Mouse (Mus musculus): ENCODE data around the gene Plac9b. TPM values are rescaled to one million over a fixed set of nuclear protein-coding genes. Genes with fewer than 3 reads are reported as not detected.
"Not testable (repeated sequence)": the region's sequence is repeated elsewhere in the genome, so short reads cannot be mapped to it uniquely, and the experiment has no call there.

The Plac9b gene
- 0.57 and 1.6 TPM in 2 replicates for polyA plus RNA-seq (2014; fragmentation: Nextera tagmentation; extraction: Ambion mirVana)

- H3K4me3 ChIP-seq (ENCODE audit: low read depth, low read length); DNase-seq (ENCODE audit: low spot score): not testable (repeated sequence)
Measured at GRCm38 (mm10) chr14:26182380-26182779, at the start of gene Plac9b. Plac9b (minus strand) TSS chr14:26182480.

GRCm38 (mm10) chr14:26216233-26217000, 34.1 kb upstream of the Plac9b start:
- ATAC-seq (replicated peaks; ENCODE audit: low FRiP score); H3K4me3 ChIP-seq (ENCODE audit: low read depth, low read length); H3K4me2 ChIP-seq (ENCODE audit: low read depth, low read length, severe bottlenecking); H3K4me1 ChIP-seq (replicated peaks; ENCODE audit: control insufficient read depth, insufficient read depth, low read length); DNase-seq (ENCODE audit: low spot score); H3K27ac ChIP-seq (ENCODE audit: low read depth, low read length); H3K27me3 ChIP-seq (ENCODE audit: control insufficient read depth, insufficient read depth, low read length); H3K9me3 ChIP-seq (ENCODE audit: control insufficient read depth, low read length); H3K36me3 ChIP-seq (ENCODE audit: control insufficient read depth, insufficient read depth, low read length); H3K9ac ChIP-seq (ENCODE audit: low read length): not testable (repeated sequence)
- no CpG with 5 or more reads among the region's 5 CpGs for WGBS

More at GRCm38 (mm10) chr14:26182380-26182779, at the start of gene Plac9b:
- not testable (repeated sequence) for H3K9ac ChIP-seq (ENCODE audit: low read length); ATAC-seq (replicated peaks; ENCODE audit: low FRiP score); H3K4me1 ChIP-seq (replicated peaks; ENCODE audit: control insufficient read depth, insufficient read depth, low read length); H3K9me3 ChIP-seq (ENCODE audit: control insufficient read depth, low read length); H3K4me2 ChIP-seq (ENCODE audit: low read depth, low read length, severe bottlenecking); H3K36me3 ChIP-seq (ENCODE audit: control insufficient read depth, insufficient read depth, low read length); H3K27ac ChIP-seq (ENCODE audit: low read depth, low read length); H3K27me3 ChIP-seq (ENCODE audit: control insufficient read depth, insufficient read depth, low read length)
- no CpG with 5 or more reads among the region's 10 CpGs for WGBS

GRCm38 (mm10) chr14:26206926-26207247, 24.6 kb upstream of the Plac9b start, which contains the start of gene Tmem254b:
Tmem254b (minus strand) TSS chr14:26207041.
- H3K4me3 ChIP-seq (ENCODE audit: low read depth, low read length); H3K9me3 ChIP-seq (ENCODE audit: control insufficient read depth, low read length); H3K4me1 ChIP-seq (replicated peaks; ENCODE audit: control insufficient read depth, insufficient read depth, low read length); H3K27me3 ChIP-seq (ENCODE audit: control insufficient read depth, insufficient read depth, low read length); H3K4me2 ChIP-seq (ENCODE audit: low read depth, low read length, severe bottlenecking); H3K36me3 ChIP-seq (ENCODE audit: control insufficient read depth, insufficient read depth, low read length); DNase-seq (ENCODE audit: low spot score); H3K9ac ChIP-seq (ENCODE audit: low read length); H3K27ac ChIP-seq (ENCODE audit: low read depth, low read length); ATAC-seq (replicated peaks; ENCODE audit: low FRiP score): not testable (repeated sequence)
- no CpG with 5 or more reads among the region's 10 CpGs for WGBS

DNA sequence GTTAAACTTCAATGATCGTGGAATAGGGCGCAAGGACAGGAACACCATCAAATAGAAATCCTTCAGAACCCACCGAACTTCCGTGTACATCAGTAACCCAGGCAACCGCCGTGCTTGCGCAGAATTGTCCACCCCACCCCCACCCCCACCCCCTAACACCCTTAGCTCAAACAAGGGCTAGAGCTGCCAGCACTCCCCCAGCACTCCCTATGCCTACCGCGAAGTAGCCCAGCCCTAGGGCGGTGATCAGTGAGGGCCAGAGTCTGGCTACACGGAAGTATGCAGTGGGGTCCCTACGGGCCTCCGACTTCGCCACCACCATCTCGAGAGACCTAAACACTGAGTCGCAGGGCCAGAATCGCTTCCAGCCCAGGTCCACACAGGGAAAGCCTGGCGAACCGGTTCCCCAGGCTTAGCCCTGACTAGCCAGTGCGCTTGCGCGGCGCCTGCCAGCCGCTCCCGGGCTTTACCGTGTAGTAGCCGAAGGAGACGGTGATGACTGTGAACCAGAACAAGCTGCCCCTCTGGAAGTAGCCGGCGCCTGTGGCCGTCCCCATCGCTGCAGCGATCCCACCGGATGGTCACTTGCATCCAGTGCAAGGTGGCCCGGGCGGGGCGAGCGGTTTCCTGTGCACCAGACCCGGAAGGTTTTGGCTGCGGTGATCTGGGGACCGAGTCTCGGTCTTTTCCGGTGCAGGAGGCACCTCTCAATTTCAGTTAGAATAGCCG, 24.1 kb upstream of the Plac9b start:
- peak; percentile 75 for ATAC-seq (replicated peaks; ENCODE audit: low FRiP score)
- WGBS = no CpG with 5 or more reads among the region's 44 CpGs

DNA sequence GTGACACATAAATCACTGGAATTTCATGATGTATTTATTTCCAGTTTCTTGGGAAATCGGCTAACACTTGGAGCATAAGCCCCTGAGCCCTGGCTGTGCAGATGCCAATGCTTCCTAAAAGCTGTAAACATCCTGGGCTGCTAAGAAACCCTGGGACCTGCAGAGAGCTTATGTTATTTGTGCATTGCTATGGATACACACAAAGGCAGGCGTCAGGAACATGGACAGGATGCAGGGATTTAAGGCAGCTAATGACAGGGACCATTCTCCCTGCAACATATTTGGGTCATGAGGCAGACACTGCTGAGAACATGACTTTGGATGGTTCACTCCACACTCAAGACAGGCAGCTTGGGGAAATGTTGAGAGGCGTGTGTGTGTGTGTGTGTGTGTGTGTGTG, 15.6 kb upstream of the Plac9b start:
- not testable (repeated sequence) for H3K9ac ChIP-seq (ENCODE audit: low read length); DNase-seq (ENCODE audit: low spot score); H3K4me1 ChIP-seq (replicated peaks; ENCODE audit: control insufficient read depth, insufficient read depth, low read length); H3K9me3 ChIP-seq (ENCODE audit: control insufficient read depth, low read length); H3K36me3 ChIP-seq (ENCODE audit: control insufficient read depth, insufficient read depth, low read length); H3K4me2 ChIP-seq (ENCODE audit: low read depth, low read length, severe bottlenecking); H3K27me3 ChIP-seq (ENCODE audit: control insufficient read depth, insufficient read depth, low read length); H3K4me3 ChIP-seq (ENCODE audit: low read depth, low read length); H3K27ac ChIP-seq (ENCODE audit: low read depth, low read length); ATAC-seq (replicated peaks; ENCODE audit: low FRiP score)
- WGBS = no CpG with 5 or more reads among the region's 3 CpGs

More for the DNA sequence above, 24.1 kb upstream of the Plac9b start:
- not testable (repeated sequence) for H3K36me3 ChIP-seq (ENCODE audit: control insufficient read depth, insufficient read depth, low read length); H3K4me1 ChIP-seq (replicated peaks; ENCODE audit: control insufficient read depth, insufficient read depth, low read length); H3K27me3 ChIP-seq (ENCODE audit: control insufficient read depth, insufficient read depth, low read length); H3K4me2 ChIP-seq (ENCODE audit: low read depth, low read length, severe bottlenecking); H3K9me3 ChIP-seq (ENCODE audit: control insufficient read depth, low read length); H3K27ac ChIP-seq (ENCODE audit: low read depth, low read length); H3K9ac ChIP-seq (ENCODE audit: low read length); H3K4me3 ChIP-seq (ENCODE audit: low read depth, low read length); DNase-seq (ENCODE audit: low spot score)

DNA sequence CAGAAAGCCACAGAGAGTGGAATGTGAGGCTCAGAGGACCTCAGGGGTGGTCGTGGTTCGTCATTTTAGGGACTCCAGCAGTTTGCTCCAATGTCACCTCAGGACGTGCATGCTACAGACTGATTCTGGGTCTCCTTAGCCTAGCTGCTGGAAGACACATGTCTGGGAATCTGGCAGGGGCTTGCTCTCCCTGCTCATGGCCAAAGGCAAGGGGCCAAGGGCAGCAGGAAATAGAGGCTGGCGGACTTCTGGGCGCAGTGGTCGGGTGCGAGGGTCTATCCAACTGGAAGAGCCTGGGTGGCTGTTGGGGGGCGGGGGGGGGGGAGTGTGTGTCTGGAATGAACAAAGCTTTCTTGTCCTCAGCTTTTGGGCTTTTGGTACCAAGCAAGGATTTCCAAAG, 6.1 kb upstream of the Plac9b start:
- DNase-seq (ENCODE audit: low spot score); H3K9me3 ChIP-seq (ENCODE audit: control insufficient read depth, low read length); H3K4me3 ChIP-seq (ENCODE audit: low read depth, low read length); H3K4me2 ChIP-seq (ENCODE audit: low read depth, low read length, severe bottlenecking); H3K4me1 ChIP-seq (replicated peaks; ENCODE audit: control insufficient read depth, insufficient read depth, low read length); ATAC-seq (replicated peaks; ENCODE audit: low FRiP score); H3K36me3 ChIP-seq (ENCODE audit: control insufficient read depth, insufficient read depth, low read length); H3K27ac ChIP-seq (ENCODE audit: low read depth, low read length); H3K27me3 ChIP-seq (ENCODE audit: control insufficient read depth, insufficient read depth, low read length); H3K9ac ChIP-seq (ENCODE audit: low read length): not testable (repeated sequence)
- WGBS = no CpG with 5 or more reads among the region's 8 CpGs

DNA sequence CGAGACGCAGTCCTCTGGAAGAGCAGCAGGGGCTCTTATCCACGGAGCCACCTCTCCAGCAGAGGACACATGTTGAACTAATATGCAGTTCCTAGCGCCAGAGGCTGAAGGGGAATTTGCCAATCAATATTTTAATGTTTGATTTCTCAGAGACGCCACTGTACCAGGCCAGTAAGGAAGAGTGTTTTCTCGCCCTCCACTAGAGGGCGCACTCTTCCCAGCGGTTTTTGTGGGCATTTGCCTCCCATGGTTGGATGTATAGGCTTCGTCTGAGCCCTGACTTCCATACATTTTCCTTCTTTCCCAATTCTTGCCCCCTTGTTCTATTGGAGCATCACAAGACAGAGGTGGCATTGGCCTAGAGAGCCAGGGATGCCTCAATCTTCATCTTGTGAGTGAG, 4.4 kb upstream of the Plac9b start:
- not testable (repeated sequence) for H3K36me3 ChIP-seq (ENCODE audit: control insufficient read depth, insufficient read depth, low read length); H3K4me1 ChIP-seq (replicated peaks; ENCODE audit: control insufficient read depth, insufficient read depth, low read length); H3K4me2 ChIP-seq (ENCODE audit: low read depth, low read length, severe bottlenecking); H3K27ac ChIP-seq (ENCODE audit: low read depth, low read length); H3K9me3 ChIP-seq (ENCODE audit: control insufficient read depth, low read length); H3K4me3 ChIP-seq (ENCODE audit: low read depth, low read length); H3K27me3 ChIP-seq (ENCODE audit: control insufficient read depth, insufficient read depth, low read length); ATAC-seq (replicated peaks; ENCODE audit: low FRiP score); H3K9ac ChIP-seq (ENCODE audit: low read length); DNase-seq (ENCODE audit: low spot score)
- WGBS = no CpG with 5 or more reads among the region's 9 CpGs

DNA sequence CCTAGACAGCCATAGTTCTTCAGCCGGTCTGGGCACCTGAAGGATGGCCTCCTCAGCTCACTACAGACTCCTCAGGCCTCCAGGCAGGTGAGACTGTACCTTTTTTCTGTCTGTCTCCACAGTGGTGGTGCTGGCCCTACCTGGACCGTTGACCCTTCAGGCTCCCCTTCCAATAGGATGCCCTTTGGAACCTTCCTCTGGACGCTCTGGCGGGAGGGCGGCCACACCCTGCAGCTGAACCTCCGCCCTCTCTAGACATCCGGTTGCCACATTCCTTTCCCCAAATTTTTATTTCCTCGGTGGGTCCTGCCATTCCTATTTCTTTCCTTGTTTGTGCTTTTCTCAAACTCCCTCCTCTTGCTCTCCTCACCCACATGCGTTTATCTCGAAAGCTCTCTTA, 620 bp downstream of the Plac9b start:
- not testable (repeated sequence) for H3K4me2 ChIP-seq (ENCODE audit: low read depth, low read length, severe bottlenecking); H3K36me3 ChIP-seq (ENCODE audit: control insufficient read depth, insufficient read depth, low read length); H3K27me3 ChIP-seq (ENCODE audit: control insufficient read depth, insufficient read depth, low read length); ATAC-seq (replicated peaks; ENCODE audit: low FRiP score); H3K9ac ChIP-seq (ENCODE audit: low read length); H3K27ac ChIP-seq (ENCODE audit: low read depth, low read length); H3K4me3 ChIP-seq (ENCODE audit: low read depth, low read length); DNase-seq (ENCODE audit: low spot score); H3K4me1 ChIP-seq (replicated peaks; ENCODE audit: control insufficient read depth, insufficient read depth, low read length); H3K9me3 ChIP-seq (ENCODE audit: control insufficient read depth, low read length)
- no CpG with 5 or more reads among the region's 10 CpGs for WGBS
